Mouse (Mus musculus): ENCODE data around the gene Hat1. TPM values are rescaled to one million over a fixed set of nuclear protein-coding genes. Genes with fewer than 3 reads are reported as not detected.

Gene Hat1
- total RNA-seq (2023): 30.7 TPM

DNA sequence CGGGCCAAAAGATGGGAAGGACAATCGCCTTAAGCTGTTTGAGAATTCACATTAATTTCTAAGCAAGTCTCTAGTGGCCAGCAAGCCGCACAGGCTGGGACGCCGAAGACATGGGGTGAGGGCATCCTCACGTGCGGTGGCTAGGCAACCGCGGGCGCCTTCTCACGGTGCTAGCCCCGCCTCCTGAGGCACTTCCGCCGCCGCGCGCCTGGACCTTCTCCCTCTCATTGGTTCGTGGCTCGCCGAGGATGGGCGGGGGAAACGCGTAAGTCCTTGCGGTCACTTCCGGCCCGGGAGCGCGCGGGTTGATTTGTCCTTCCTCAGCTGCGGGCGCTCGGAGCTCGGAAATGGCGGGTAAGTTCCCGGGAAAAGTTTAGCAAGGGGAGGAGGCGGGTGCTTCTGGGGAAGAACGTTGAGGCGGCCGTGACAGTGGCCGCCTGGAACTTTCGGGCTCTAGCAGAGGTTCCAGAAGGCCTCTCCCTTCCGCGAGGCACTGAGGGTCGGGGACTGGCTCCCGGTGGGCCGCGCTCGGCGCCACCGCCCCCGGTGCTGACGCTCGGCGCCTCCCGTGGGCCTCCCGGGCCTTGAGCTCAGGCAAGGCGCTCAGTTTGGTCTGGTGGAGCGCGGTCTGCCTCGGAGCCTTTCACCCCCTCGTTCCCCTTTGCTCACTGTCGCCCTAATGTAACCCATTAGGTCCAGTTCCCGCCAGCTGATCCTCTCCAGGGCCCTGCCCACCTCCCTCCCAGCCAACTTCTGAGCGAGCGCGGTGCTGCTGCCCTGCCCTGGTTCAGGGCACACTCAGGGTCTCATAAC is at the start of gene Hat1:
TSS of gene Hat1 (plus strand) at position 8 of the 813 bp plus-strand sequence.

DNA sequence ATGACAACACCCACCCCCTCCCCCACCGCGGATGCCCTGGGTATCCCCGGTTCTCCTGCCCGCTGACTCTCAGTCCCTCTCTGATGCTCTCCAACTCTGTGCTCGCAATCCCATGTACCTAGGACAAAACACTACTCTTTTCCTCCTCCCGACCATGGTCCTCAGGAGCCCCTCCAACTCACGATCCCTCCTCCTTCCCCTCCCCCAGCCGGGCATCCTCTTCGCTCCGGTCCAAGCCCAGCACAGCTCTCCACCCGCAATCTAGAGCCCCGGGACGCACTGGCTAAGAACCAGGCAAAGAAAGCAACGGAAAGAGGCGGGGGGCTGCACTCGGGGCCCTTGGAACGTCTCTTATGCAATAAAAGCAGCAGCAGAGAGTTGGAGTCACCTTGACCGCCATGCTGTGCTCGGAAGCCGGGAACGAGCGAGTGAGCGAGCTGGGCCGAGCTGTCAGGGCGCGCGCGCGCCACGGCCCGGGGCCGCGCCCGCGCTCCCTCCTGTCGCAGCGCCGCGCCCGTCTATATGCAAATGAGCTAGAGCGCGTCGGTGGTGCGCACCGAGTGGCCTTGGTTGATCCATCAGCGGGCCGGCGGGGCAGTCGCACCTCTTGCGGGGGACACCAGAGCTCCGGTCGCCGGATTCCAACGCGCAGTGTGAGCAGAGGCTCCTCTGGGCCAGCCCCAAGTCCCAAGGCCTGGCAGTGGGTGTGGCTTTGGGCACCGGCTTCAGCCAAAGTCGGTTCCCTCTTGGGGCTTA is 21.5 kb upstream of the Hat1 start, which contains the start of gene Slc25a12:
TSS of gene Slc25a12 (minus strand) at position 625 of the 756 bp plus-strand sequence.

DNA sequence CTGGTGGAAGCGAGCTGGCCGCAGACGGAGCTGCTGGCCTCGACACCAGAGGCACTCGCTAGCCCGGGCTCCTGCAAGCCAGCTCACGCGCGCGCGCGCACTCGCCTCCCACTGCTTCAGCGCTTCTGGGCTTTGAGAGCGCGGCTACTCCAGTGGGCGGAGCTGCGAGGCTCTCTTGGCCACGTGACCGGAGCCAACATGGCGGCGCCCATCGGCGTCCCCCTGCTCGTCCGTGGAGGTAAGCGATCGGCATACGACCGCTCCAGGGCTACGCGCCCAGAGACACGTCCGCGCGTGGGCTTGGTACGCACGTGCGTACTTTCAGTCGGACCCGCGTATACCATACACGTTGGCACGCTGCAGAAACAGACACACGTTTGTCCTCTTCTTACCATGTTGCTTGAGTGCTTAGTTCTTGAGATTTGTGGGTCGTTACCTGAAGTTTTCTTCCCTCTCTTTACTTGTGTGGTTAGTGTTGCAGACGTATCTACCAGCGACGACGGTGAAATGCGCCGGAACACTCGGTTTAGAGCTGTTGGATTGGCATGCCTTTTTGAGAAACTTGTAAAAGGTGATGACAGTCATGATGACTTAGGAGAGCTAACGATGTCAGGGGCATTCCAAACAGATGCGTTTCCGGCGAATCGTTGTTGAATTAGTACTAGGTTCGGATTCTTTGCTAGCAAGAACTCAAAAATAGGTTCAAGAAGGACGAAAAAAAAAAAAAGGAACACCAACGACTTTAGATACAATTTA is 64.6 kb downstream of the Hat1 start, which contains the start of gene Metap1d:
TSS of gene Metap1d (plus strand) at position 116 of the 756 bp plus-strand sequence.

Other genes starting within 250 kb of the Hat1 start
- gene Dync1i2, start 177.3 kb upstream of the Hat1 start, total RNA-seq (2023): 52.2 TPM
- gene Slc25a12, start 21.2 kb upstream of the Hat1 start, total RNA-seq (2023): 63.6 TPM
- gene Metap1d, start 64.3 kb downstream of the Hat1 start, total RNA-seq (2023): 36.1 TPM
- gene Dlx1, start 139.2 kb downstream of the Hat1 start, total RNA-seq (2023): not detected
- not detected for gene Dlx2, start 157.8 kb downstream of the Hat1 start, total RNA-seq (2023)

All from CD4-positive naive resting alpha-beta T cell, adult 76 days (primary cell).